Mouse (Mus musculus): ENCODE data around the gene Stx7. TPM values are rescaled to one million over a fixed set of nuclear protein-coding genes. Genes with fewer than 3 reads are reported as not detected.

The Stx7 gene
- polyA plus RNA-seq, 1 experiment from 2014 or later = 275 TPM

- H3K9me3 ChIP-seq (replicated peaks; ENCODE audit: control insufficient read depth, low read length) = no peaks in the 10 kb centered on the region
- peaks cover 12% of the 10 kb centered on the region for H3K4me1 ChIP-seq (ENCODE audit: control insufficient read depth, insufficient read depth, low read length)
- DNase-seq (ENCODE audit: low spot score) = no peak
- H3K27ac ChIP-seq (ENCODE audit: low read depth, low read length) = no peak overlapping the region
- peaks cover 8% of the 10 kb centered on the region; the same call in 1 of the 2 replicates for H3K36me3 ChIP-seq (ENCODE audit: control insufficient read depth, insufficient read depth, low read length)
- no peaks in the 10 kb centered on the region for H3K27me3 ChIP-seq (replicated peaks; ENCODE audit: control insufficient read depth, insufficient read depth, low read length)
- H3K4me3 ChIP-seq (ENCODE audit: low read depth, low read length) = no peak overlapping the region
- no peak overlapping the region for H3K4me2 ChIP-seq (ENCODE audit: low read length)
- 60% methylated on average over 11 of the region's 11 CpGs for WGBS
- no peak overlapping the region for H3K9ac ChIP-seq (ENCODE audit: low read length)
- no peak for ATAC-seq
Measured at GRCm38 (mm10) chr10:24164137-24164908, 15.2 kb downstream of the Stx7 start.

- ATAC-seq = no peak; the same call in 1 of the 2 replicates
- no peak for DNase-seq (ENCODE audit: low spot score)
- 48% methylated on average over 6 of the region's 6 CpGs for WGBS
- Histone ChIP-seq H3K9ac (ENCODE audit: low read length) (no peak overlapping the region), H3K36me3 (ENCODE audit: control insufficient read depth, insufficient read depth, low read length) (peaks cover 2% of the 10 kb centered on the region; the same call in 1 of the 2 replicates), H3K27me3 (replicated peaks; ENCODE audit: control insufficient read depth, insufficient read depth, low read length) (no peaks in the 10 kb centered on the region), H3K4me1 (ENCODE audit: control insufficient read depth, insufficient read depth, low read length) (peaks cover 12% of the 10 kb centered on the region), H3K4me2 (ENCODE audit: low read length) (no peak overlapping the region), H3K4me3 (ENCODE audit: low read depth, low read length) (no peak overlapping the region), H3K27ac (ENCODE audit: low read depth, low read length) (no peak overlapping the region), H3K9me3 (replicated peaks; ENCODE audit: control insufficient read depth, low read length) (no peaks in the 10 kb centered on the region)
Measured at GRCm38 (mm10) chr10:24164909-24165304, 15.8 kb downstream of the Stx7 start.

- DNase-seq (ENCODE audit: low spot score) (peak; percentile 54), ATAC-seq (peak; percentile 52; the same call in 1 of the 2 replicates)
- Histone ChIP-seq H3K4me2 (ENCODE audit: low read length) (no peak overlapping the region), H3K4me3 (ENCODE audit: low read depth, low read length) (no peak overlapping the region), H3K27me3 (replicated peaks; ENCODE audit: control insufficient read depth, insufficient read depth, low read length) (no peaks in the 10 kb centered on the region), H3K36me3 (ENCODE audit: control insufficient read depth, insufficient read depth, low read length) (no peaks in the 10 kb centered on the region), H3K27ac (ENCODE audit: low read depth, low read length) (no peak overlapping the region), H3K9ac (ENCODE audit: low read length) (no peak overlapping the region), H3K4me1 (ENCODE audit: control insufficient read depth, insufficient read depth, low read length) (peaks cover 12% of the 10 kb centered on the region), H3K9me3 (replicated peaks; ENCODE audit: control insufficient read depth, low read length) (no peaks in the 10 kb centered on the region)
- 55% methylated on average over 1 of the region's 1 CpGs for WGBS
Measured at GRCm38 (mm10) chr10:24165526-24166055, 16.5 kb downstream of the Stx7 start.

GRCm38 (mm10) chr10:24167978-24168583 is 19.0 kb downstream of the Stx7 start:
- Histone ChIP-seq H3K27ac (ENCODE audit: low read depth, low read length) (no peak overlapping the region), H3K9me3 (replicated peaks; ENCODE audit: control insufficient read depth, low read length) (no peaks in the 10 kb centered on the region), H3K9ac (ENCODE audit: low read length) (no peak overlapping the region), H3K4me2 (ENCODE audit: low read length) (no peak overlapping the region), H3K27me3 (replicated peaks; ENCODE audit: control insufficient read depth, insufficient read depth, low read length) (no peaks in the 10 kb centered on the region), H3K36me3 (ENCODE audit: control insufficient read depth, insufficient read depth, low read length) (no peaks in the 10 kb centered on the region), H3K4me1 (ENCODE audit: control insufficient read depth, insufficient read depth, low read length) (peaks cover 8% of the 10 kb centered on the region; the same call in 1 of the 2 replicates), H3K4me3 (ENCODE audit: low read depth, low read length) (no peak overlapping the region)
- 92% methylated on average over 11 of the region's 11 CpGs for WGBS
- ATAC-seq (no peak), DNase-seq (ENCODE audit: low spot score) (no peak)

- WGBS = 96% methylated on average over 1 of the region's 1 CpGs
- no peak overlapping the region for H3K4me3 ChIP-seq (ENCODE audit: low read depth, low read length)
- H3K36me3 ChIP-seq (ENCODE audit: control insufficient read depth, insufficient read depth, low read length) = no peaks in the 10 kb centered on the region
- ATAC-seq (no peak), DNase-seq (ENCODE audit: low spot score) (no peak)
- H3K9ac ChIP-seq (ENCODE audit: low read length) = no peak overlapping the region
- H3K4me2 ChIP-seq (ENCODE audit: low read length) = no peak overlapping the region
- no peak overlapping the region for H3K27ac ChIP-seq (ENCODE audit: low read depth, low read length)
- peaks cover 8% of the 10 kb centered on the region; the same call in 1 of the 2 replicates for H3K4me1 ChIP-seq (ENCODE audit: control insufficient read depth, insufficient read depth, low read length)
- H3K27me3 ChIP-seq (replicated peaks; ENCODE audit: control insufficient read depth, insufficient read depth, low read length) = no peaks in the 10 kb centered on the region
- no peaks in the 10 kb centered on the region for H3K9me3 ChIP-seq (replicated peaks; ENCODE audit: control insufficient read depth, low read length)
Measured at GRCm38 (mm10) chr10:24168854-24169253, 19.8 kb downstream of the Stx7 start.

- Histone ChIP-seq H3K9ac (ENCODE audit: low read length) (no peak overlapping the region), H3K4me2 (ENCODE audit: low read length) (no peak overlapping the region), H3K27ac (ENCODE audit: low read depth, low read length) (no peak overlapping the region), H3K27me3 (replicated peaks; ENCODE audit: control insufficient read depth, insufficient read depth, low read length) (no peaks in the 10 kb centered on the region), H3K4me3 (ENCODE audit: low read depth, low read length) (no peak overlapping the region), H3K36me3 (ENCODE audit: control insufficient read depth, insufficient read depth, low read length) (no peaks in the 10 kb centered on the region), H3K9me3 (replicated peaks; ENCODE audit: control insufficient read depth, low read length) (no peaks in the 10 kb centered on the region), H3K4me1 (ENCODE audit: control insufficient read depth, insufficient read depth, low read length) (no peaks in the 10 kb centered on the region)
- WGBS = 83% methylated on average over 4 of the region's 4 CpGs
- DNase-seq (ENCODE audit: low spot score) = no peak
- no peak for ATAC-seq
Measured at GRCm38 (mm10) chr10:24171906-24172459, 22.9 kb downstream of the Stx7 start.

- ATAC-seq = peak; percentile 75
- Histone ChIP-seq H3K27me3 (replicated peaks; ENCODE audit: control insufficient read depth, insufficient read depth, low read length) (no peaks in the 10 kb centered on the region), H3K4me1 (ENCODE audit: control insufficient read depth, insufficient read depth, low read length) (no peaks in the 10 kb centered on the region), H3K4me3 (ENCODE audit: low read depth, low read length) (no peak overlapping the region), H3K9ac (ENCODE audit: low read length) (no peak overlapping the region), H3K9me3 (replicated peaks; ENCODE audit: control insufficient read depth, low read length) (no peaks in the 10 kb centered on the region), H3K4me2 (ENCODE audit: low read length) (no peak overlapping the region), H3K27ac (ENCODE audit: low read depth, low read length) (no peak overlapping the region), H3K36me3 (ENCODE audit: control insufficient read depth, insufficient read depth, low read length) (0 out of 2 replicates have a peak, but pooled peaks cover 3% of the 10 kb centered on the region)
- DNase-seq (ENCODE audit: low spot score) = peak; percentile 86
- WGBS = 57% methylated on average over 10 of the region's 10 CpGs
Measured at GRCm38 (mm10) chr10:24173210-24174001, 24.3 kb downstream of the Stx7 start.

GRCm38 (mm10) chr10:24190392-24190791 is 41.3 kb downstream of the Stx7 start:
- ATAC-seq = no peak
- H3K4me1 ChIP-seq (ENCODE audit: control insufficient read depth, insufficient read depth, low read length) = no peaks in the 10 kb centered on the region
- H3K36me3 ChIP-seq (ENCODE audit: control insufficient read depth, insufficient read depth, low read length) = peaks cover 25% of the 10 kb centered on the region
- no peak overlapping the region for H3K4me2 ChIP-seq (ENCODE audit: low read length)
- no peaks in the 10 kb centered on the region for H3K9me3 ChIP-seq (replicated peaks; ENCODE audit: control insufficient read depth, low read length)
- no peak for DNase-seq (ENCODE audit: low spot score)
- WGBS = 76% methylated on average over 7 of the region's 7 CpGs
- H3K27ac ChIP-seq (ENCODE audit: low read depth, low read length) = no peak overlapping the region
- no peaks in the 10 kb centered on the region for H3K27me3 ChIP-seq (replicated peaks; ENCODE audit: control insufficient read depth, insufficient read depth, low read length)
- no peak overlapping the region for H3K9ac ChIP-seq (ENCODE audit: low read length)
- no peak overlapping the region for H3K4me3 ChIP-seq (ENCODE audit: low read depth, low read length)
